Mouse (Mus musculus) skeletal muscle tissue, postnatal 0 days (tissue): Measurements from ENCODE around the gene Morc4. TPM values are rescaled to one million over a fixed set of nuclear protein-coding genes. Genes with fewer than 3 reads are reported as not detected.

ENCODE experiments used
- polyA plus RNA-seq: library from polyadenylated mRNA; unstranded; fragments of >200 nt; fragmentation: Nextera tagmentation; extraction: Ambion mirVana; gene quantifications from 2 replicates; pipeline ENCODE4 v1.2.1, GENCODE M21; 2015

Gene Morc4
- 24.4 and 27.8 TPM in 2 replicates for polyA plus RNA-seq

GRCm38 (mm10) chrX:139870938-139871791 lies at the start of gene Morc4:
TSS of gene Morc4 (minus strand) at chrX:139871677.

DNA sequence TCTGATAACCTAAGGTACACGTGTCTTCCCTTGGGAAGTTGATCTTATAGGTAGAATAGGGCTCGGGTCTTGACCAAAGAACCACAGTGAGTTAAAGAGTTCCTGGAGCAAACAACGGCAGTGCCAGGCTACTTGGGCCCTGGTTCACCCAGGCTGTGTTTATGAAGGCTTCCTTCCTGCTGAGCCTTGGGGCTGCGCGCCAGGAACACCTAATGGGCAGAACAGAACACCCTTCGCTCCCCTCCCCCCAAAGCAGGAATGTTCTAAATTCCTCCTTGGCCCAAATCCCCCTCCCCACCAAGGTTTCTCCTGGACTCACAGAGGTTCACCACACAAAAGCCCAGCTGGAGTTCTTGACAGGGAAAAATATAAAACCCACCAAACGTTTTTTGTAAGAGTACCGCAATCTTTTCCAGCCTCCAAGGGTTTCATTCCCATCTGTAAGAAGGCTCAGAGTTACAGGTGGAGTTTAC lies 71.0 kb downstream of the Morc4 start, which contains the start of gene Cldn2:
TSS of gene Cldn2 (plus strand) at position 423 of the 473 bp plus-strand sequence.

GRCm38 (mm10) chrX:139782278-139783044 lies 89.0 kb downstream of the Morc4 start, which contains the start of gene Ripply1:
TSS of gene Ripply1 (minus strand) at chrX:139782353.

Other genes with a start within 250 kb of the Morc4 start
- 1.4 TPM in 2 replicates for gene Tbc1d8b, start 186.7 kb downstream of the Morc4 start, polyA plus RNA-seq
- gene Gm15013, start 157.2 kb downstream of the Morc4 start, polyA plus RNA-seq = 0.22 TPM in 1 of 2 replicates, not detected in the other
- gene Ripply1, start 89.3 kb downstream of the Morc4 start, polyA plus RNA-seq = 2.0 and 2.5 TPM in 2 replicates
- 2.3 and 2.4 TPM in 2 replicates for gene Cldn2, start 70.8 kb downstream of the Morc4 start, polyA plus RNA-seq
- gene Rbm41, start 126.9 kb upstream of the Morc4 start, polyA plus RNA-seq = 1.4 and 1.9 TPM in 2 replicates
- gene Nup62cl, start 191.0 kb upstream of the Morc4 start, polyA plus RNA-seq = 0.63 and 0.77 TPM in 2 replicates
- not detected in 2 replicates for gene Pih1h3b, start 191.2 kb upstream of the Morc4 start, polyA plus RNA-seq